Mouse (Mus musculus): ENCODE measurements around the gene Dcxr. TPM values are rescaled to one million over a fixed set of nuclear protein-coding genes. Genes with fewer than 3 reads are reported as not detected.

Dcxr gene
- polyA plus RNA-seq, 1 experiment from 2014 or later: 9.6 TPM

GRCm38 (mm10) chr11:120728530-120729240 lies 1.6 kb upstream of the Dcxr start:
- no peak overlapping the region for H3K4me3 ChIP-seq (replicated peaks)
- no peaks in the 10 kb centered on the region for H3K9me3 ChIP-seq (replicated peaks)
- WGBS (ENCODE audit: insufficient replicate concordance): 66% methylated on average over 11 of the region's 11 CpGs
- no peaks in the 10 kb centered on the region for H3K36me3 ChIP-seq
- H3K4me1 ChIP-seq (replicated peaks): peaks cover 21% of the 10 kb centered on the region
- no peak overlapping the region for H3K9ac ChIP-seq
- H3K27ac ChIP-seq: no peak overlapping the region
- no peak for ATAC-seq (ENCODE audit: low read depth)
- H3K27me3 ChIP-seq: peaks cover 37% of the 10 kb centered on the region
- peak overlapping the region; percentile 37 for H3K4me2 ChIP-seq
- no peak for DNase-seq

- peak overlapping the region; percentile 86 for H3K4me2 ChIP-seq
- H3K4me3 ChIP-seq (replicated peaks): 0 out of 2 replicates have a peak overlapping the region, but pooled peaks have one; percentile 67
- ATAC-seq (ENCODE audit: low read depth) (no peak), DNase-seq (no peak)
- 44% methylated on average over 12 of the region's 12 CpGs for WGBS (ENCODE audit: insufficient replicate concordance)
- H3K9me3 ChIP-seq (replicated peaks): no peaks in the 10 kb centered on the region
- peaks cover 46% of the 10 kb centered on the region for H3K27me3 ChIP-seq
- H3K36me3 ChIP-seq: no peaks in the 10 kb centered on the region
- H3K4me1 ChIP-seq (replicated peaks): peaks cover 21% of the 10 kb centered on the region
- H3K27ac ChIP-seq: no peak overlapping the region
- H3K9ac ChIP-seq: no peak overlapping the region
These were observed 483 bp upstream of the Dcxr start for GRCm38 (mm10) chr11:120727564-120727963.

GRCm38 (mm10) chr11:120726243-120727168 lies 575 bp downstream of the Dcxr start:
- ATAC-seq (ENCODE audit: low read depth): peak; percentile 57
- H3K9ac ChIP-seq: peak overlapping the region; percentile 73
- no peaks in the 10 kb centered on the region for H3K9me3 ChIP-seq (replicated peaks)
- peaks cover 29% of the 10 kb centered on the region for H3K4me1 ChIP-seq (replicated peaks)
- no peak for DNase-seq
- WGBS (ENCODE audit: insufficient replicate concordance): 22% methylated on average over 34 of the region's 36 CpGs
- peak overlapping the region; percentile 86 for H3K4me2 ChIP-seq
- H3K36me3 ChIP-seq: no peaks in the 10 kb centered on the region
- H3K4me3 ChIP-seq (replicated peaks): peak overlapping the region; percentile 67
- no peak overlapping the region for H3K27ac ChIP-seq
- H3K27me3 ChIP-seq: peaks cover 48% of the 10 kb centered on the region

- peaks cover 32% of the 10 kb centered on the region for H3K4me1 ChIP-seq (replicated peaks)
- H3K27me3 ChIP-seq: peaks cover 54% of the 10 kb centered on the region
- no peaks in the 10 kb centered on the region for H3K9me3 ChIP-seq (replicated peaks)
- no peak overlapping the region for H3K4me3 ChIP-seq (replicated peaks)
- DNase-seq: no peak
- H3K27ac ChIP-seq: no peak overlapping the region
- no peak for ATAC-seq (ENCODE audit: low read depth)
- no peak overlapping the region for H3K4me2 ChIP-seq
- H3K9ac ChIP-seq: no peak overlapping the region
- WGBS (ENCODE audit: insufficient replicate concordance): 81% methylated on average over 7 of the region's 7 CpGs
- H3K36me3 ChIP-seq: peaks cover 10% of the 10 kb centered on the region; the same call in 1 of the 2 replicates
These were observed 3.6 kb downstream of the Dcxr start for GRCm38 (mm10) chr11:120723509-120723908.

- DNase-seq (no peak), ATAC-seq (ENCODE audit: low read depth) (no peak)
- Histone ChIP-seq H3K4me2 (no peak overlapping the region), H3K36me3 (peaks cover 16% of the 10 kb centered on the region; the same call in 1 of the 2 replicates), H3K4me1 (replicated peaks) (peaks cover 32% of the 10 kb centered on the region), H3K9me3 (replicated peaks) (no peaks in the 10 kb centered on the region), H3K27ac (no peak overlapping the region), H3K9ac (no peak overlapping the region), H3K4me3 (replicated peaks) (no peak overlapping the region), H3K27me3 (peaks cover 52% of the 10 kb centered on the region)
- WGBS (ENCODE audit: insufficient replicate concordance): 76% methylated on average over 11 of the region's 11 CpGs
These were observed 4.2 kb downstream of the Dcxr start for GRCm38 (mm10) chr11:120722761-120723382.

- H3K27ac ChIP-seq: no peak overlapping the region
- peaks cover 22% of the 10 kb centered on the region; the same call in 1 of the 2 replicates for H3K36me3 ChIP-seq
- H3K9ac ChIP-seq: peak overlapping the region; percentile 61
- H3K4me2 ChIP-seq: peak overlapping the region; percentile 81
- peak overlapping the region; percentile 58 for H3K4me3 ChIP-seq (replicated peaks)
- ATAC-seq (ENCODE audit: low read depth): no peak
- no peak for DNase-seq
- peaks cover 52% of the 10 kb centered on the region for H3K27me3 ChIP-seq
- 21% methylated on average over 21 of the region's 21 CpGs for WGBS (ENCODE audit: insufficient replicate concordance)
- H3K9me3 ChIP-seq (replicated peaks): no peaks in the 10 kb centered on the region
- H3K4me1 ChIP-seq (replicated peaks): peaks cover 32% of the 10 kb centered on the region
These were observed 4.9 kb downstream of the Dcxr start for GRCm38 (mm10) chr11:120722067-120722630.

- ATAC-seq (ENCODE audit: low read depth) (peak; percentile 49), DNase-seq (no peak)
- Histone ChIP-seq H3K4me2 (peak within 1 kb of the TSS; percentile 81), H3K27me3 (peaks cover 52% of the 10 kb centered on the region), H3K4me3 (replicated peaks) (peak within 1 kb of the TSS; percentile 58), H3K9me3 (replicated peaks) (no peaks in the 10 kb centered on the region), H3K9ac (peak within 1 kb of the TSS; percentile 61), H3K27ac (no peak within 1 kb of the TSS), H3K4me1 (replicated peaks) (peaks cover 25% of the 10 kb centered on the region), H3K36me3 (peaks cover 25% of the 10 kb centered on the region; the same call in 1 of the 2 replicates)
- WGBS (ENCODE audit: insufficient replicate concordance): 1% methylated on average over 88 of the region's 90 CpGs
These were observed 5.7 kb downstream of the Dcxr start, which contains the start of gene Rac3 for GRCm38 (mm10) chr11:120721124-120722066. Gene Rac3 (plus strand): TSS chr11:120721470.

- peak; percentile 76 for DNase-seq
- Histone ChIP-seq H3K4me1 (replicated peaks) (peaks cover 25% of the 10 kb centered on the region), H3K27me3 (peaks cover 44% of the 10 kb centered on the region), H3K4me3 (replicated peaks) (peak overlapping the region; percentile 58; the same call in 1 of the 2 replicates), H3K27ac (no peak overlapping the region), H3K9ac (no peak overlapping the region), H3K36me3 (peaks cover 31% of the 10 kb centered on the region), H3K4me2 (peak overlapping the region; percentile 81), H3K9me3 (replicated peaks) (no peaks in the 10 kb centered on the region)
- 13% methylated on average over 17 of the region's 17 CpGs for WGBS (ENCODE audit: insufficient replicate concordance)
- ATAC-seq (ENCODE audit: low read depth): no peak
These were observed 6.6 kb downstream of the Dcxr start for GRCm38 (mm10) chr11:120720450-120720849.

- ATAC-seq (ENCODE audit: low read depth) (no peak), DNase-seq (no peak)
- 82% methylated on average over 13 of the region's 13 CpGs for WGBS (ENCODE audit: insufficient replicate concordance)
- H3K9me3 ChIP-seq (replicated peaks): no peaks in the 10 kb centered on the region
- peaks cover 41% of the 10 kb centered on the region for H3K27me3 ChIP-seq
- H3K9ac ChIP-seq: no peak overlapping the region
- no peak overlapping the region for H3K27ac ChIP-seq
- H3K36me3 ChIP-seq: peaks cover 32% of the 10 kb centered on the region
- peaks cover 30% of the 10 kb centered on the region for H3K4me1 ChIP-seq (replicated peaks)
- no peak overlapping the region for H3K4me3 ChIP-seq (replicated peaks)
- no peak overlapping the region for H3K4me2 ChIP-seq
These were observed 7.2 kb downstream of the Dcxr start for GRCm38 (mm10) chr11:120719841-120720376.

GRCm38 (mm10) chr11:120719242-120719641 lies 7.8 kb downstream of the Dcxr start:
- Histone ChIP-seq H3K9me3 (replicated peaks) (no peaks in the 10 kb centered on the region), H3K4me3 (replicated peaks) (no peak overlapping the region), H3K27me3 (peaks cover 41% of the 10 kb centered on the region), H3K4me2 (no peak overlapping the region), H3K4me1 (replicated peaks) (peaks cover 37% of the 10 kb centered on the region), H3K36me3 (peaks cover 32% of the 10 kb centered on the region), H3K27ac (no peak overlapping the region), H3K9ac (no peak overlapping the region)
- WGBS (ENCODE audit: insufficient replicate concordance): 79% methylated on average over 9 of the region's 9 CpGs
- ATAC-seq (ENCODE audit: low read depth) (no peak), DNase-seq (no peak)

Data from liver, embryonic 13.5 days (tissue).